Mouse (Mus musculus) gonadal fat pad, adult 2 months (tissue): Measurements from ENCODE around the gene Mia. TPM values are rescaled to one million over a fixed set of nuclear protein-coding genes. Genes with fewer than 3 reads are reported as not detected.

Source experiments
- DNase-seq: peaks from one replicate; pipeline ENCODE4 v3.0.0-alpha.2; 2012; ENCODE audit warnings: low read depth
- polyA plus RNA-seq: library from polyadenylated mRNA; depleted of rRNA; stranded (reverse); fragments of >200 nt; gene quantifications from 2 replicates; pipeline ENCODE4 v1.2.3, GENCODE M21; 2012

Mia gene
- polyA plus RNA-seq, 1 experiment, result 89.2 TPM

GRCm38 (mm10) chr7:27185986-27186385, 5.0 kb upstream of the Mia start:
- no peak for DNase-seq

GRCm38 (mm10) chr7:27184964-27185363, 4.0 kb upstream of the Mia start:
- no peak for DNase-seq

- no peak for DNase-seq
Measured at GRCm38 (mm10) chr7:27182498-27182897, 1.5 kb upstream of the Mia start.

- no peak for DNase-seq
Measured at GRCm38 (mm10) chr7:27180036-27180435, 921 bp downstream of the Mia start.

GRCm38 (mm10) chr7:27179217-27179918, 1.6 kb downstream of the Mia start:
- DNase-seq, result no peak

GRCm38 (mm10) chr7:27178324-27179216, 2.4 kb downstream of the Mia start, which contains the start of gene Rab4b:
Gene Rab4b, minus strand, starts transcription at chr7:27178896.
- DNase-seq, result peak; percentile 95

GRCm38 (mm10) chr7:27177942-27178323, 3.0 kb downstream of the Mia start:
- DNase-seq, result no peak

GRCm38 (mm10) chr7:27174896-27175295, 6.1 kb downstream of the Mia start:
- no peak for DNase-seq

- DNase-seq, result no peak
Measured at GRCm38 (mm10) chr7:27174496-27174895, 6.5 kb downstream of the Mia start.

- no peak for DNase-seq
Measured at GRCm38 (mm10) chr7:27170981-27171380, 10.0 kb downstream of the Mia start.

- no peak for DNase-seq
Measured at GRCm38 (mm10) chr7:27168371-27168770, 12.6 kb downstream of the Mia start.

- no peak for DNase-seq
Measured at GRCm38 (mm10) chr7:27167475-27168094, 13.4 kb downstream of the Mia start.

GRCm38 (mm10) chr7:27166614-27167474, 14.1 kb downstream of the Mia start, which contains the start of gene Egln2:
Gene Egln2, minus strand, starts transcription at chr7:27166802.
- DNase-seq, result no peak

- DNase-seq, result no peak
Measured at GRCm38 (mm10) chr7:27166229-27166613, 14.7 kb downstream of the Mia start.

- DNase-seq, result no peak
Measured at GRCm38 (mm10) chr7:27165696-27166095, 15.3 kb downstream of the Mia start.

GRCm38 (mm10) chr7:27165007-27165655, 15.8 kb downstream of the Mia start:
- no peak for DNase-seq

- DNase-seq, result no peak
Measured at GRCm38 (mm10) chr7:27164112-27164947, 16.6 kb downstream of the Mia start.

- no peak for DNase-seq
Measured at GRCm38 (mm10) chr7:27163450-27163805, 17.5 kb downstream of the Mia start.

GRCm38 (mm10) chr7:27162780-27163449, 18.0 kb downstream of the Mia start:
- no peak for DNase-seq

GRCm38 (mm10) chr7:27161744-27162143, 19.2 kb downstream of the Mia start:
- no peak for DNase-seq
